Mouse (Mus musculus) G1E (cell line): ENCODE data around the gene Pithd1.

Source experiments
- CTCF ChIP-seq: IDR thresholded peaks from 2 replicates; pipeline ENCODE4 v1.5.1; 2012; ENCODE audit warnings: low read depth, low read length, inconsistent platforms, mixed read lengths
- GATA1 ChIP-seq: IDR thresholded peaks from 2 replicates; pipeline ENCODE4 v1.6.1; 2012; ENCODE audit warnings: borderline replicate concordance, low read length, inconsistent platforms, mixed read lengths
- GATA2 ChIP-seq: IDR thresholded peaks from 2 replicates; pipeline ENCODE4 v1.6.1; 2012; ENCODE audit warnings: low read depth, low read length, inconsistent platforms, borderline replicate concordance
- POLR2AphosphoS5 ChIP-seq: IDR thresholded peaks from 2 replicates; pipeline ENCODE4 v1.6.1; 2012; ENCODE audit warnings: low read depth, low read length, inconsistent platforms; ENCODE audit not compliant: insufficient replicate concordance
- TAL1 ChIP-seq: conservative IDR thresholded peaks from 2 replicates; pipeline ENCODE4 v1.6.1; 2012; ENCODE audit warnings: low read depth, low read length, inconsistent platforms, mixed read lengths

DNA sequence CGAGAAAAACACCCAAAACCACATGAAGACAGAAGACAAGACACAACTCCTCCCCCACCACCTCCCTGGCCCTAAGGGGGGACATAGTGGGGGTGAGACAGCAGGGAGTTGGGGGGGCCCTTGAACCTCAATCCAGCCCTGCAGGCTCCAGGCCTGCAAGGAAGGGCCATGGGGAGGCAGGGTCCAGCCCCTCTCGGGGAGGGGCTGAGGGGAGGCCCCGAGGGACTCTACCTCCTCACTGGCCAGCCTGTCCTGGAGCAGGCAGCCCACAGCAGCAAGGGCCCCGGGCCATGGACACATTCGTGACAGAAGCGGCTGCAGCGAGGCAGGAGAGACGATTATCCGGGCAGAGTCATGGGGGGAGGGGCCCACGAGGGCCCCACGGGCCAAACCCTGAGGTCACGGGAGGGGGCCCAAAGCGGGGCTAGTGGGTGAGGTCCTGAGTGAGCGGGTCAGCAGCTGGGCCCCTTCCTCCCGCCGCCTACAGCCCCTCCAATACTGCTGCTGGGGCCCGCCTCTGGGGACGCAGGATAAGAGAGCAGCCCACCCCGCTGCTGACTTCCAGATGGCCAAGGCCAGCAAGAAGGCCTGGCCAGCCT lies 18.7 kb downstream of the Pithd1 start:
- TF ChIP-seq CTCF (no peak), TAL1 (no peak), GATA1 (no peak), GATA2 (no peak), POLR2AphosphoS5 (no peak)
